Mouse (Mus musculus): ENCODE measurements around the gene Bcl10.

DNA sequence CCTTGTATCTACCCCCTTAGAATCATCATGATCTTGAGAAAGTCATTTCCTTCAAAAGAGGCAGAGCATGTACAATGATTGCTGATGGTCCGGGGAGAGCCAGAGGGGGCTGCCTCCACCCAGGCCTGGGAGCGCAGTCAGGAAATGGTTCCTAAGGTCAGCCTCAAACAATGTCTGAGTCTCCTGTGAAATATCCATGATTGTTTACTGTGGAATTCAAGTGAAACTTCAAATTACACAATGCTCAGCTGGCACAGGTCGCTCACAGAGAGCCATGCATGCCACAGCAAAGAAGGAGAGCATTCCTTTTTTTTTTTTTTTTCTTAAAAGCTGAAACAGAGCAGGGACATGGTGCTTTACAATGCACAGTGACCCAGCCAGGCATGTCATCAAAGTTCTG, 30.2 kb upstream of the Bcl10 start:
- no peak for TF ChIP-seq EP300 (IDR thresholded peaks at IDR 0.05; ENCODE audit: low read depth)
- TF ChIP-seq CTCF (IDR thresholded peaks at IDR 0.05; ENCODE audit: low read depth) = no peak

All from heart, postnatal 0 days (tissue).